In the genomic region with DNA sequence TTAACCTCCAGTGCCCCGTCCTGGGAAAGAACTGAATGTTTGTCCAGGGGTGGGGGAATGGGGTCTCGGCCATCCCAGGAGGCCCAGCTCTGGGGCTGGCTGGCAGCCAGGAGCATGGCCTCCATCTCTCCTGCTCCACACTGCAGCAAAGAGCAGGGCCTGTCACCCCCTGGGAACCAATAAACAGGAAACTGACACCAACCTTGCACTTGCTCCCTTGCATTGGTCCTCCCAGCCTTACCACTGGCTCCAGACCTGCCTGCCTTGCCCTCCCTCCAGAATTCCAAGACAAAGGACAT, we compare ENCODE assay signal across 9 mouse cellular contexts. TPM values are rescaled to one million over a fixed set of nuclear protein-coding genes. Genes with fewer than 3 reads are reported as not detected.
A peak's percentile ranks its signal among the peaks of the same experiment; 100 is the strongest.
DNase-seq lines count a peak whose midpoint lies in the region; ATAC-seq lines count a peak whose summit lies in the region.
"Had no signal": no experiment of that assay in that cellular context is flagged by ENCODE, and none has a peak within 500 bp of the region (broad histone marks: within the 10 kb centered on the region; RNA-seq: fewer than 3 reads in every experiment).

No protein-coding gene starts in this region.

- ATAC-seq in forebrain, embryonic 11.5 days (replicated peaks; ENCODE audit: low FRiP score), result no peak
- no peak for ATAC-seq in forebrain, embryonic 14.5 days
- peak; percentile 24 for ATAC-seq in embryonic facial prominence, embryonic 14.5 days (ENCODE audit: low read depth)
- ATAC-seq in forebrain, embryonic 12.5 days (ENCODE audit: low FRiP score), result no peak
- ATAC-seq: activated CD4-positive, CD25-positive, alpha-beta regulatory T cell, adult 4 months had no signal

- WGBS in forebrain, embryonic 11.5 days, result 22% methylated on average over 2 of the region's 2 CpGs
- 8% methylated on average over 2 of the region's 2 CpGs for WGBS in forebrain, embryonic 14.5 days
- 7% methylated on average over 2 of the region's 2 CpGs for WGBS in embryonic facial prominence, embryonic 14.5 days
- WGBS in forebrain, embryonic 12.5 days, result 27% methylated on average over 2 of the region's 2 CpGs

- H3K4me1 ChIP-seq in forebrain, embryonic 11.5 days (replicated peaks; ENCODE audit: control insufficient read depth, insufficient read depth, low read length), result peaks cover 10% of the 10 kb centered on the region
- peaks cover 21% of the 10 kb centered on the region for H3K4me1 ChIP-seq in forebrain, embryonic 14.5 days (ENCODE audit: control insufficient read depth, insufficient read depth, low read length)
- H3K4me1 ChIP-seq in embryonic facial prominence, embryonic 14.5 days (ENCODE audit: control insufficient read depth, insufficient read depth, low read length), result peaks cover 52% of the 10 kb centered on the region
- H3K4me1 ChIP-seq in forebrain, embryonic 12.5 days, result peaks cover 38% of the 10 kb centered on the region

- no peak overlapping the region for H3K4me3 ChIP-seq in forebrain, embryonic 11.5 days (ENCODE audit: low read depth, low read length)
- no peak overlapping the region for H3K4me3 ChIP-seq in forebrain, embryonic 14.5 days (ENCODE audit: low read depth, low read length)
- no peak overlapping the region for H3K4me3 ChIP-seq in embryonic facial prominence, embryonic 14.5 days (ENCODE audit: low read depth, low read length)
- no peak overlapping the region for H3K4me3 ChIP-seq in forebrain, embryonic 12.5 days (replicated peaks)

- H3K4me2 ChIP-seq in forebrain, embryonic 11.5 days (ENCODE audit: low read depth, low read length, severe bottlenecking), result no peak overlapping the region
- no peak overlapping the region for H3K4me2 ChIP-seq in forebrain, embryonic 14.5 days (ENCODE audit: low read length)
- no peak overlapping the region for H3K4me2 ChIP-seq in embryonic facial prominence, embryonic 14.5 days (ENCODE audit: low read depth, low read length)
- H3K4me2 ChIP-seq in forebrain, embryonic 12.5 days, result no peak overlapping the region

- H3K27me3 ChIP-seq in forebrain, embryonic 11.5 days (ENCODE audit: control insufficient read depth, insufficient read depth, low read length), result no peaks in the 10 kb centered on the region
- H3K27me3 ChIP-seq in forebrain, embryonic 14.5 days (replicated peaks; ENCODE audit: control insufficient read depth, insufficient read depth, low read length), result no peaks in the 10 kb centered on the region
- no peaks in the 10 kb centered on the region for H3K27me3 ChIP-seq in embryonic facial prominence, embryonic 14.5 days (replicated peaks; ENCODE audit: control insufficient read depth, insufficient read depth, low read length)
- H3K27me3 ChIP-seq in forebrain, embryonic 12.5 days, result no peaks in the 10 kb centered on the region

- no peaks in the 10 kb centered on the region for H3K9me3 ChIP-seq in forebrain, embryonic 11.5 days (ENCODE audit: control insufficient read depth, low read length)
- H3K9me3 ChIP-seq in forebrain, embryonic 14.5 days (replicated peaks; ENCODE audit: control insufficient read depth, low read length), result no peaks in the 10 kb centered on the region
- no peaks in the 10 kb centered on the region for H3K9me3 ChIP-seq in embryonic facial prominence, embryonic 14.5 days (ENCODE audit: control insufficient read depth, low read length)
- H3K9me3 ChIP-seq in forebrain, embryonic 12.5 days, result no peaks in the 10 kb centered on the region

- H3K27ac ChIP-seq in forebrain, embryonic 11.5 days (ENCODE audit: low read depth, low read length), result no peak overlapping the region
- no peak overlapping the region for H3K27ac ChIP-seq in forebrain, embryonic 14.5 days (ENCODE audit: low read depth, low read length)
- H3K27ac ChIP-seq in embryonic facial prominence, embryonic 14.5 days (replicated peaks; ENCODE audit: low read depth, low read length), result peak overlapping the region; percentile 50; the same call in 1 of the 2 replicates
- H3K27ac ChIP-seq in forebrain, embryonic 12.5 days, result no peak overlapping the region

- H3K9ac ChIP-seq in forebrain, embryonic 11.5 days (ENCODE audit: low read length), result no peak overlapping the region
- H3K9ac ChIP-seq in forebrain, embryonic 14.5 days (ENCODE audit: low read length), result no peak overlapping the region
- H3K9ac ChIP-seq in embryonic facial prominence, embryonic 14.5 days (ENCODE audit: low read depth, low read length), result 0 out of 2 replicates have a peak overlapping the region, but pooled peaks have one; percentile 14
- H3K9ac ChIP-seq in forebrain, embryonic 12.5 days, result no peak overlapping the region

- H3K36me3 ChIP-seq in forebrain, embryonic 11.5 days (ENCODE audit: control insufficient read depth, insufficient read depth, low read length), result no peaks in the 10 kb centered on the region; the same call in 1 of the 2 replicates
- H3K36me3 ChIP-seq in forebrain, embryonic 14.5 days (ENCODE audit: control insufficient read depth, insufficient read depth, low read length), result peaks cover 6% of the 10 kb centered on the region; the same call in 1 of the 2 replicates
- H3K36me3 ChIP-seq in embryonic facial prominence, embryonic 14.5 days (ENCODE audit: control insufficient read depth, insufficient read depth, low read length), result peaks cover 38% of the 10 kb centered on the region
- H3K36me3 ChIP-seq in forebrain, embryonic 12.5 days (replicated peaks), result peaks cover 30% of the 10 kb centered on the region

- DNase-seq in forebrain, embryonic 11.5 days (ENCODE audit: low spot score), result peak; percentile 56
- no peak for DNase-seq in forebrain, embryonic 14.5 days (ENCODE audit: low spot score)
- DNase-seq in embryonic facial prominence, embryonic 14.5 days (ENCODE audit: low spot score), result peak; percentile 51
- peak; percentile 54 for DNase-seq in kidney, adult 9 months
- DNase-seq in lung, postnatal 36 days, result peak; percentile 54
- no peak for DNase-seq in layer of hippocampus, adult 9-11 months
- DNase-seq in layer of hippocampus, adult 9-10 months (ENCODE audit: low spot score), result no peak

RNA-seq across cellular contexts. Expression of a gene that starts 12.1 kb away (rescaled TPM):
- 7.8 and 10.1 TPM in 2 replicates for polyA plus RNA-seq in forebrain, embryonic 11.5 days (2014; fragmentation: Nextera tagmentation; extraction: Ambion mirVana)
- 8.0 and 8.8 TPM in 2 replicates for polyA plus RNA-seq in forebrain, embryonic 14.5 days (2014; fragmentation: Nextera tagmentation; extraction: Ambion mirVana)
- polyA plus RNA-seq in embryonic facial prominence, embryonic 14.5 days (2014; fragmentation: Nextera tagmentation; extraction: Ambion mirVana), result 16.3 and 16.8 TPM in 2 replicates
- polyA plus RNA-seq in forebrain, embryonic 12.5 days (2016; fragmentation: Nextera tagmentation; extraction: Ambion mirVana), result 6.5 and 8.1 TPM in 2 replicates

RNA-seq across cellular contexts. Expression of a gene that starts 54.7 kb away (rescaled TPM):
- 1.9 and 3.3 TPM in 2 replicates for polyA plus RNA-seq in forebrain, embryonic 11.5 days (2014; fragmentation: Nextera tagmentation; extraction: Ambion mirVana)
- 2.3 and 3.2 TPM in 2 replicates for polyA plus RNA-seq in forebrain, embryonic 14.5 days (2014; fragmentation: Nextera tagmentation; extraction: Ambion mirVana)
- 6.9 and 7.3 TPM in 2 replicates for polyA plus RNA-seq in embryonic facial prominence, embryonic 14.5 days (2014; fragmentation: Nextera tagmentation; extraction: Ambion mirVana)
- 1.9 and 2.7 TPM in 2 replicates for polyA plus RNA-seq in forebrain, embryonic 12.5 days (2016; fragmentation: Nextera tagmentation; extraction: Ambion mirVana)

RNA-seq across cellular contexts. Expression of a gene that starts 56.5 kb away (rescaled TPM):
- polyA plus RNA-seq in forebrain, embryonic 11.5 days (2014; fragmentation: Nextera tagmentation; extraction: Ambion mirVana), result 2.5 and 2.7 TPM in 2 replicates
- 2.6 TPM in 2 replicates for polyA plus RNA-seq in forebrain, embryonic 14.5 days (2014; fragmentation: Nextera tagmentation; extraction: Ambion mirVana)
- polyA plus RNA-seq in embryonic facial prominence, embryonic 14.5 days (2014; fragmentation: Nextera tagmentation; extraction: Ambion mirVana), result 4.1 and 4.6 TPM in 2 replicates
- 2.2 and 2.6 TPM in 2 replicates for polyA plus RNA-seq in forebrain, embryonic 12.5 days (2016; fragmentation: Nextera tagmentation; extraction: Ambion mirVana)

Comparison
In these comparisons a context has a peak if more than half of its experiments do, and no peak if none do; other contexts are left out.
1. DNase-seq: peak in forebrain, embryonic 11.5 days (single experiment), embryonic facial prominence, embryonic 14.5 days (single experiment), kidney, adult 9 months (single experiment) and lung, postnatal 36 days (single experiment); none in forebrain, embryonic 14.5 days (single experiment), layer of hippocampus, adult 9-11 months (single experiment) and layer of hippocampus, adult 9-10 months (single experiment).